Mouse (Mus musculus) megakaryocyte-erythroid progenitor cell, adult 5 weeks (primary cell): ENCODE data around the gene Hist1h3c. TPM values are rescaled to one million over a fixed set of nuclear protein-coding genes. Genes with fewer than 3 reads are reported as not detected.

ENCODE experiments used
- polyA plus RNA-seq: library from polyadenylated mRNA; stranded (reverse); fragments of >175 nt; gene quantifications from 2 replicates; pipeline ENCODE4 v1.2.3, GENCODE M21; 2012

The Hist1h3c gene
- 20.1 and 23.0 TPM in 2 replicates for polyA plus RNA-seq

GRCm38 (mm10) chr13:23745381-23746161, at the start of gene Hist1h3c:
Gene Hist1h3c, minus strand, starts transcription at chr13:23745602.

DNA sequence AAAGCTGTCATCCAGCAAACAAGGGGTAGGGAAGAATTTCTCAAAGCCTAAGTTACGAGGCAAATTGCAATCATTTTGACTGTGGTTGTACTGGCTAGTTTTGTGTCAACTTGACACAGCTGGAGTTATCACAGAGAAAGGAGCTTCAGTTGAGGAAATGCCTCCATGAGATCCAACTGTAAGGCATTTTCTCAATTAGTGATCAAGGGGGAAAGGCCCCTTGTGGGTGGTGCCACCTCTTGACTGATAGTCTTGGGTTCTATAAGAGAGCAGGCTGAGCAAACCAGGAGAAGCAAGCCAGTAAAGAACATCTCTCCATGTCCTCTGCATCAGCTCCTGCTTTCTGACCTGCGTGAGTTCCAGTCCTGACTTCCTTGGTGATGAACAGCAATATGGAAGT, 24.2 kb upstream of the Hist1h3c start, which contains the start of gene Trim38:
Gene Trim38, plus strand, starts transcription at position 301 of the 400 bp plus-strand sequence.

GRCm38 (mm10) chr13:23763586-23764323, 18.4 kb upstream of the Hist1h3c start, which contains the start of gene Hist1h1a:
Gene Hist1h1a, plus strand, starts transcription at chr13:23763666.

GRCm38 (mm10) chr13:23761871-23762821, 16.7 kb upstream of the Hist1h3c start, which contains the start of gene Hist1h3a:
Gene Hist1h3a, minus strand, starts transcription at chr13:23762386.

DNA sequence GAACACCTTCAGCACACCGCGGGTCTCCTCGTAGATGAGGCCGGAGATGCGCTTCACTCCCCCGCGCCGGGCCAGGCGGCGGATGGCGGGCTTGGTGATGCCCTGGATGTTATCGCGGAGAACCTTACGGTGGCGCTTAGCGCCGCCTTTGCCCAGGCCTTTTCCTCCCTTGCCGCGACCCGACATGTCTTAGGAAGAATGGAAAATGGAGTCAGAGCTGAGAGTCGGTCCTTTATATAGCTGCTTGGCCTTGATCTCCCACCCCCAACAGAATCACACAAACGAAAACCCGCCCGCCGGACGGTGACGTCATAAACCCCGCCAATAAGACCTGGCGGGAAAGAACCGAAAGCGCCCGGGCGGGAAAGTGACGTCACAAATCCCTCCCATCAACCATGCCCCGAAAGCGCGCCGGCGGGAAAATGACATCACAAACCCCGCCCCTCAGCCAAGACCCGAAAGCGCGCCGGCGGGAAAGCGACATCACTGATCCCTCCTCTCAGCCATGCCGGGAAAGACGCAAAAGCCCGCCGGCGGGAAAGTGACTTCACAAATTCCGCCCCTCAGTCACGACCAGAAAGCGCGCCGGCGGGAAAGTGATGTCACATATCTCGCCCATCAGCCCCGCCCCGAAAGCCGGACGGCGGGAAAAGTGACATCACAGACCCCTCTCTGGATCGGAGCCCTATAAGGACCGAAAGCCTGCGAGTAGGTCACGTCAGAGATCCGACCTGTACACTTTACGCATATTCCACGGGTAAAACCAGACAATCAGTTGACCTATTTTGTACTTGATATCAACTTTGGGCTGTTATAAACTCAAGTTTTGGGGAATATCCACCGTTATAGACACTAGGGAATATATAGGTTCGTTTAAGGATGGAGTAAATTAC, 15.8 kb upstream of the Hist1h3c start, which contains the start of gene Hist1h4a:
Gene Hist1h4a, minus strand, starts transcription at position 259 of the 893 bp plus-strand sequence.

DNA sequence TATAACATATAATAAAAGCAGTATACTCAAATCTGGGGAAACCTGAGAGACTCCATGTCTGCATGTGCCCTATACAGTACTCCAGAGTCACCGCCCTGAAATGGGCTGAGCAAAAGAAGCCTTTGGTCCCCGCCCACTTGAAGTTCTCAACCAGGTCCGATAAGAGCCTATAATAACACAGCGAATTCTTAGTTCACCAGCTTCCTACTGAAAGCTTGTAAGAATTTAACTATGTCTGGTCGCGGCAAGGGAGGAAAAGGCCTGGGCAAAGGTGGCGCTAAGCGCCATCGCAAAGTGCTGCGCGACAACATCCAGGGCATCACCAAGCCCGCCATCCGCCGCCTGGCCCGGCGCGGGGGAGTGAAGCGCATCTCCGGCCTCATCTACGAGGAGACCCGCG, 11.4 kb upstream of the Hist1h3c start, which contains the start of gene Hist1h4b:
Gene Hist1h4b, plus strand, starts transcription at position 224 of the 400 bp plus-strand sequence.

GRCm38 (mm10) chr13:23752067-23752741, 6.8 kb upstream of the Hist1h3c start, which contains the start of gene Hist1h3b:
Gene Hist1h3b, plus strand, starts transcription at chr13:23752267.

DNA sequence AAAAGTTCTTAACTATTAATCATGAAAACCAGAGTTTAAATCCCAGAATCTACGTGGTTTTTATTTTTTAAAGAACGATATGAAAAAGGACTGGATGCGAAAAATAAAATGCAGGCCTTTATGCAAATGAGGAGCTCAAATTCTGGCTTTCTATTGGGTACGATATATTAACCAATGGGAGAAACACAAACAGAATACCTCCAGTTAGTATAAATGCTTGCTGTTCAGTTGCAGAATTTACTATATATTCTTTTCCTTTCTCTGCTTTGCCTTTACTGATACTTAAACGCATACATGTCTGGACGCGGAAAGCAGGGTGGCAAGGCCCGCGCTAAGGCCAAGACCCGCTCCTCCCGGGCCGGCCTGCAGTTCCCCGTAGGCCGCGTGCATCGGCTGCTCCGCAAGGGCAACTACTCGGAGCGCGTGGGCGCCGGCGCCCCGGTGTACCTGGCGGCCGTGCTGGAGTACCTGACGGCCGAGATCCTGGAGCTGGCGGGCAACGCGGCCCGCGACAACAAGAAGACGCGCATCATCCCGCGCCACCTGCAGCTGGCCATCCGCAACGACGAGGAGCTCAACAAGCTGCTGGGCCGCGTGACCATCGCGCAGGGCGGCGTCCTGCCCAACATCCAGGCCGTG, 5.6 kb upstream of the Hist1h3c start, which contains the start of gene Hist1h2ab:
Gene Hist1h2ab, plus strand, starts transcription at position 288 of the 639 bp plus-strand sequence.

GRCm38 (mm10) chr13:23746201-23747080, 1.0 kb upstream of the Hist1h3c start, which contains the start of gene Hist1h2bb:
Gene Hist1h2bb, plus strand, starts transcription at chr13:23746734.

DNA sequence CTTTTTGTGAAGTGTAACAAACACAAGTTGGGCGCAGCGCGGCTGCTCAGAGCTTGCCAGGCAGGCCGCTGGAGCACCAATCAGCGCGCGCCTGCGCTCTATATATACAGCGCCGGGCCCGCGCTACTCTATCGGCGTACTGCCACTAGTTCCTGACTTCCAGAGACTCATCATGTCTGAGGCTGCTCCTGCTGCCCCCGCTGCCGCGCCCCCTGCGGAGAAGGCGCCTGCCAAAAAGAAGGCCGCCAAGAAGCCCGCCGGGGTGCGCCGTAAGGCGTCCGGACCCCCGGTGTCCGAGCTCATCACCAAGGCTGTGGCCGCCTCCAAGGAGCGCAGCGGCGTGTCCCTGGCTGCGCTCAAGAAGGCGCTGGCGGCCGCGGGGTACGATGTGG, 6.7 kb downstream of the Hist1h3c start, which contains the start of gene Hist1h1c:
Gene Hist1h1c, plus strand, starts transcription at position 132 of the 392 bp plus-strand sequence.

GRCm38 (mm10) chr13:23710374-23711089, 34.9 kb downstream of the Hist1h3c start, which contains the start of gene Hfe:
Gene Hfe, minus strand, starts transcription at chr13:23710854.

GRCm38 (mm10) chr13:23698300-23698693, 47.1 kb downstream of the Hist1h3c start, which contains the start of gene Hist1h4c:
Gene Hist1h4c, minus strand, starts transcription at chr13:23698454.

GRCm38 (mm10) chr13:23695514-23695913, 49.9 kb downstream of the Hist1h3c start, which contains the start of gene Hist1h1t:
Gene Hist1h1t, plus strand, starts transcription at chr13:23695814.

